9 mouse cellular contexts compared by ENCODE assay signal in the genomic region with DNA sequence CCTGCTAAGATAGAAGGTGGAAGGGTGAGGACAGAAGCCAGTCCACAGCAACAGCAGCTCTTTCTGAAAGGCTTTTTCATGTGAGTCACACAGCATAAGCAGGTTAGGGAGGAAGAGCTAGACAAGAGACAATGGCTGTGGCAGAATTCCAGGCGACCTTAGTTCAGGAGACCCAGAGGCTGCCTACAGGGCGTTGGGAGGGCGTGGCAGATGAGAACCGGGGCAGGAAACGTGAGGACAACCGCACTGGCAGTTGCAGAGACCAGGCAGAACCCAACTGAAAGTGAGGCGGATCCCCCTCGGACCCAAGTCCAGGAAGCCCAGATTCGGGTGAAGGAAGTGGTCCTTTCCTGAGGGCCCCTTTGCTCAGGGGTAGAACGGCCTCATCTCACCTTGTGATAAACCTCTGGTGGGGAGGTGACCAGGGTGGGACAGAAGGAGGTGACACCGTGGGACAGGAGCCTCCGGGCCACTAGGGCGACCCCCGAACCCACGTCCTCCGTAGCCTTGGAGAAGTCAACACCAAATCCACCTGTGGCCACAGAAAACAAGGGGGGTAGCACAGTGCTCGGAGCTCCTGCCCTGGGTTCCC. TPM values are rescaled to one million over a fixed set of nuclear protein-coding genes. Genes with fewer than 3 reads are reported as not detected.
DNase-seq lines count a peak whose midpoint lies in the region; ATAC-seq and TF ChIP-seq lines count a peak whose summit lies in the region.
"Had no signal": no experiment of that assay in that cellular context is flagged by ENCODE, and none has a peak within 500 bp of the region (broad histone marks: within the 10 kb centered on the region; RNA-seq: fewer than 3 reads in every experiment).

No protein-coding gene starts in this region.

- no peak for TF ChIP-seq EP300 in MEL (IDR thresholded peaks at IDR 0.05; ENCODE audit: low read depth in 1 of 2, low read length in 2 of 2)

- H3K27ac ChIP-seq in MEL (ENCODE audit: control insufficient read depth, low read depth, low read length) = peak overlapping the region; percentile 66
- H3K27ac ChIP-seq in forebrain, embryonic 13.5 days = 0 out of 2 replicates have a peak overlapping the region, but pooled peaks have one; percentile 80
- peak overlapping the region; percentile 70 for H3K27ac ChIP-seq in lung, embryonic 15.5 days
- peak overlapping the region; percentile 87 for H3K27ac ChIP-seq in stomach, embryonic 15.5 days

- WGBS in forebrain, embryonic 13.5 days = 28% methylated on average over 17 of the region's 17 CpGs
- 17% methylated on average over 17 of the region's 17 CpGs for WGBS in lung, embryonic 15.5 days
- WGBS in stomach, embryonic 15.5 days = 20% methylated on average over 17 of the region's 17 CpGs

- peak overlapping the region; percentile 62 to 87 for H3K4me3 ChIP-seq in MEL (ENCODE audit: control insufficient read depth in 1 of 2, insufficient read depth in 1 of 2, low read depth in 2 of 2, low read length in 2 of 2)
- peak overlapping the region; percentile 80 for H3K4me3 ChIP-seq in forebrain, embryonic 13.5 days
- peak overlapping the region; percentile 65 for H3K4me3 ChIP-seq in lung, embryonic 15.5 days
- peak overlapping the region; percentile 78 for H3K4me3 ChIP-seq in stomach, embryonic 15.5 days (replicated peaks)

- ATAC-seq in forebrain, embryonic 13.5 days = peak; percentile 25
- no peak for ATAC-seq in lung, embryonic 15.5 days (ENCODE audit: borderline replicate concordance, extremely low read depth, low FRiP score, low TSS enrichment)
- ATAC-seq in stomach, embryonic 15.5 days (ENCODE audit: insufficient read depth, low FRiP score, low read depth) = 0 out of 2 replicates have a peak, but pooled peaks have one; percentile 7

- no peak for TF ChIP-seq CTCF in MEL (IDR thresholded peaks at IDR 0.05 in 2 of 3, conservative IDR thresholded peaks at IDR 0.05 in 1 of 3; ENCODE audit: control insufficient read depth in 1 of 3, insufficient read depth in 1 of 3, low read depth in 2 of 3, low read length in 3 of 3, poor library complexity in 1 of 3, severe bottlenecking in 1 of 3)

- no peaks in the 10 kb centered on the region for H3K27me3 ChIP-seq in MEL (ENCODE audit: control insufficient read depth in 1 of 2, insufficient read depth in 2 of 2, low read length in 2 of 2)
- H3K27me3 ChIP-seq in forebrain, embryonic 13.5 days = no peaks in the 10 kb centered on the region
- H3K27me3 ChIP-seq in lung, embryonic 15.5 days = no peaks in the 10 kb centered on the region
- no peaks in the 10 kb centered on the region for H3K27me3 ChIP-seq in stomach, embryonic 15.5 days (replicated peaks)

- H3K4me1 ChIP-seq in MEL (ENCODE audit: control insufficient read depth in 1 of 2, insufficient read depth in 2 of 2, low read length in 2 of 2) = peaks cover 2 to 15% of the 10 kb centered on the region in 2 experiments; a peak in 3 of 4 replicates
- peaks cover 21% of the 10 kb centered on the region for H3K4me1 ChIP-seq in forebrain, embryonic 13.5 days
- peaks cover 21% of the 10 kb centered on the region for H3K4me1 ChIP-seq in lung, embryonic 15.5 days
- peaks cover 14% of the 10 kb centered on the region for H3K4me1 ChIP-seq in stomach, embryonic 15.5 days

- no peak for TF ChIP-seq RAD21 in MEL (IDR thresholded peaks at IDR 0.05; ENCODE audit: low read depth, low read length)

- peak overlapping the region; percentile 66 for H3K9ac ChIP-seq in MEL (ENCODE audit: control insufficient read depth, low read depth, low read length, poor library complexity, severe bottlenecking)
- peak overlapping the region; percentile 74 for H3K9ac ChIP-seq in forebrain, embryonic 13.5 days
- H3K9ac ChIP-seq in lung, embryonic 15.5 days = peak overlapping the region; percentile 77
- peak overlapping the region; percentile 83 for H3K9ac ChIP-seq in stomach, embryonic 15.5 days

- H3K79me2 ChIP-seq in MEL (ENCODE audit: control insufficient read depth, insufficient read depth, low read length, poor library complexity) = peaks cover 16% of the 10 kb centered on the region

- no peak for TF ChIP-seq POLR2A in MEL (IDR thresholded peaks at IDR 0.05; ENCODE audit: control insufficient read depth in 1 of 2, insufficient read depth in 1 of 2, low read depth in 1 of 2, low read length in 2 of 2, poor library complexity in 1 of 2)

- H3K9me3 ChIP-seq in MEL (replicated peaks; ENCODE audit: insufficient read depth, low read length) = no peaks in the 10 kb centered on the region
- no peaks in the 10 kb centered on the region for H3K9me3 ChIP-seq in forebrain, embryonic 13.5 days (replicated peaks)
- no peaks in the 10 kb centered on the region for H3K9me3 ChIP-seq in lung, embryonic 15.5 days
- H3K9me3 ChIP-seq in stomach, embryonic 15.5 days = no peaks in the 10 kb centered on the region

- H3K4me2 ChIP-seq in forebrain, embryonic 13.5 days = peak overlapping the region; percentile 84
- peak overlapping the region; percentile 95 for H3K4me2 ChIP-seq in lung, embryonic 15.5 days
- peak overlapping the region; percentile 93 for H3K4me2 ChIP-seq in stomach, embryonic 15.5 days

- peak; percentile 30 to 57 for DNase-seq in adrenal gland, postnatal 36 days
- DNase-seq in adrenal gland, postnatal 25 days = no peak
- peak; percentile 63 for DNase-seq in MEL (ENCODE audit: low read depth, low spot score)
- DNase-seq in kidney, adult 18-20 months = peak; percentile 81
- DNase-seq in frontal cortex, postnatal 25 days (ENCODE audit: low spot score in 2 of 2) = no peak

- peaks cover 4 to 10% of the 10 kb centered on the region in 2 experiments for H3K36me3 ChIP-seq in MEL (ENCODE audit: control insufficient read depth in 1 of 2, insufficient read depth in 2 of 2, low read length in 2 of 2)
- peaks cover 32% of the 10 kb centered on the region for H3K36me3 ChIP-seq in forebrain, embryonic 13.5 days (ENCODE audit: poor library complexity, severe bottlenecking)
- H3K36me3 ChIP-seq in lung, embryonic 15.5 days = peaks cover 20% of the 10 kb centered on the region
- peaks cover 10% of the 10 kb centered on the region; the same call in 1 of the 2 replicates for H3K36me3 ChIP-seq in stomach, embryonic 15.5 days

TF ChIP-seq in MEL, 35 proteins besides CTCF, POLR2A, EP300 and RAD21 (continues in another document):
- TF ChIP-seq USF1 (IDR thresholded peaks at IDR 0.05; ENCODE audit: low read depth, low read length) (0 out of 2 replicates have a peak, but pooled peaks have one; percentile 6), UBTF (IDR thresholded peaks at IDR 0.05; ENCODE audit: borderline replicate concordance, insufficient read depth, low read depth, low read length) (no peak), RCOR1 (IDR thresholded peaks at IDR 0.05; ENCODE audit: low read depth, low read length) (no peak), CHD1 (IDR thresholded peaks at IDR 0.05; ENCODE audit: low read depth, low read length) (no peak), ELF1 (IDR thresholded peaks at IDR 0.05; ENCODE audit: low read depth, low read length) (no peak)

RNA-seq across cellular contexts. Expression of gene Amdhd2, which starts 0.9 kb away (rescaled TPM):
- 10 to 100 TPM; 29.6 to 41.4 TPM for total RNA-seq in adrenal gland, postnatal 36 days (2021)
- total RNA-seq in adrenal gland, postnatal 25 days (2021) = 38.1 and 45.6 TPM in 2 replicates
- 11.4 and 15.9 TPM in 2 replicates for total RNA-seq in MEL (2012; rRNA removed)
- 10 to 100 TPM in 1 of 2 experiments, not detected in 1; 36.1 TPM for polyA plus RNA-seq in MEL (2012; ENCODE audit: insufficient read depth in 1 of 2, insufficient read length in 2 of 2, low read depth in 1 of 2, low replicate concordance in 2 of 2, missing spikeins in 1 of 2)
- 30.1 and 31.8 TPM in 2 replicates for polyA plus RNA-seq in forebrain, embryonic 13.5 days (2015; fragmentation: Nextera tagmentation; extraction: Ambion mirVana)
- 33.2 and 34.5 TPM in 2 replicates for polyA plus RNA-seq in lung, embryonic 15.5 days (2015; fragmentation: Nextera tagmentation; extraction: Ambion mirVana)
- polyA plus RNA-seq in stomach, embryonic 15.5 days (2015; fragmentation: Nextera tagmentation; extraction: Ambion mirVana) = 25.1 and 29.3 TPM in 2 replicates

RNA-seq across cellular contexts. Expression of gene Atp6v0c, which starts 6.8 kb away (rescaled TPM):
- total RNA-seq in adrenal gland, postnatal 36 days (2021) = 100 to 1,000 TPM; 434 to 448 TPM
- total RNA-seq in adrenal gland, postnatal 25 days (2021) = 412 and 427 TPM in 2 replicates
- total RNA-seq in MEL (2012; rRNA removed) = 58.4 and 59.3 TPM in 2 replicates
- polyA plus RNA-seq in MEL (2012; ENCODE audit: insufficient read depth in 1 of 2, insufficient read length in 2 of 2, low read depth in 1 of 2, low replicate concordance in 2 of 2, missing spikeins in 1 of 2) = 100 to 1,000 TPM; 125 to 515 TPM
- polyA plus RNA-seq in forebrain, embryonic 13.5 days (2015; fragmentation: Nextera tagmentation; extraction: Ambion mirVana) = 602 and 648 TPM in 2 replicates
- 447 and 455 TPM in 2 replicates for polyA plus RNA-seq in lung, embryonic 15.5 days (2015; fragmentation: Nextera tagmentation; extraction: Ambion mirVana)
- 495 and 512 TPM in 2 replicates for polyA plus RNA-seq in stomach, embryonic 15.5 days (2015; fragmentation: Nextera tagmentation; extraction: Ambion mirVana)

RNA-seq across cellular contexts. Expression of gene Pdpk1, which starts 12.0 kb away (rescaled TPM):
- 10 to 100 TPM; 55.5 to 59.7 TPM for total RNA-seq in adrenal gland, postnatal 36 days (2021)
- 52.0 and 57.2 TPM in 2 replicates for total RNA-seq in adrenal gland, postnatal 25 days (2021)
- total RNA-seq in MEL (2012; rRNA removed) = 19.0 and 19.3 TPM in 2 replicates
- polyA plus RNA-seq in MEL (2012; ENCODE audit: insufficient read depth in 1 of 2, insufficient read length in 2 of 2, low read depth in 1 of 2, low replicate concordance in 2 of 2, missing spikeins in 1 of 2) = 10 to 100 TPM; 18.3 to 26.9 TPM
- 49.7 and 54.1 TPM in 2 replicates for polyA plus RNA-seq in forebrain, embryonic 13.5 days (2015; fragmentation: Nextera tagmentation; extraction: Ambion mirVana)
- polyA plus RNA-seq in lung, embryonic 15.5 days (2015; fragmentation: Nextera tagmentation; extraction: Ambion mirVana) = 30.3 and 34.5 TPM in 2 replicates
- 36.1 and 38.9 TPM in 2 replicates for polyA plus RNA-seq in stomach, embryonic 15.5 days (2015; fragmentation: Nextera tagmentation; extraction: Ambion mirVana)

RNA-seq across cellular contexts. Expression of gene Tbc1d24, which starts 42.7 kb away (rescaled TPM):
- 10 to 100 TPM; 10.9 to 18.8 TPM for total RNA-seq in adrenal gland, postnatal 36 days (2021)
- 13.8 and 22.4 TPM in 2 replicates for total RNA-seq in adrenal gland, postnatal 25 days (2021)
- total RNA-seq in MEL (2012; rRNA removed) = 21.8 and 24.3 TPM in 2 replicates
- polyA plus RNA-seq in MEL (2012; ENCODE audit: insufficient read depth in 1 of 2, insufficient read length in 2 of 2, low read depth in 1 of 2, low replicate concordance in 2 of 2, missing spikeins in 1 of 2) = 10 to 100 TPM; 27.3 to 34.2 TPM
- polyA plus RNA-seq in forebrain, embryonic 13.5 days (2015; fragmentation: Nextera tagmentation; extraction: Ambion mirVana) = 10.6 and 12.2 TPM in 2 replicates
- 4.7 and 5.4 TPM in 2 replicates for polyA plus RNA-seq in lung, embryonic 15.5 days (2015; fragmentation: Nextera tagmentation; extraction: Ambion mirVana)
- 5.0 and 6.3 TPM in 2 replicates for polyA plus RNA-seq in stomach, embryonic 15.5 days (2015; fragmentation: Nextera tagmentation; extraction: Ambion mirVana)

RNA-seq across cellular contexts. Expression of gene Ntn3, which starts 46.7 kb away (rescaled TPM):
- 1 to 10 TPM; 1.5 to 2.9 TPM for total RNA-seq in adrenal gland, postnatal 36 days (2021)
- total RNA-seq in adrenal gland, postnatal 25 days (2021) = 2.0 and 2.5 TPM in 2 replicates
- 1.7 and 2.7 TPM in 2 replicates for total RNA-seq in MEL (2012; rRNA removed)
- polyA plus RNA-seq in MEL (2012; ENCODE audit: insufficient read depth in 1 of 2, insufficient read length in 2 of 2, low read depth in 1 of 2, low replicate concordance in 2 of 2, missing spikeins in 1 of 2) = 1 to 10 TPM in 1 of 2 experiments, not detected in 1; 2.5 TPM
- polyA plus RNA-seq in forebrain, embryonic 13.5 days (2015; fragmentation: Nextera tagmentation; extraction: Ambion mirVana) = 2.4 and 2.9 TPM in 2 replicates
- polyA plus RNA-seq in lung, embryonic 15.5 days (2015; fragmentation: Nextera tagmentation; extraction: Ambion mirVana) = 6.1 and 6.7 TPM in 2 replicates
- 8.1 and 8.5 TPM in 2 replicates for polyA plus RNA-seq in stomach, embryonic 15.5 days (2015; fragmentation: Nextera tagmentation; extraction: Ambion mirVana)
- total RNA-seq: neutrophil, adult 5-6 weeks had no signal

Comparison
In these comparisons a context has a peak if more than half of its experiments do, and no peak if none do; other contexts are left out.
1. DNase-seq: peak in adrenal gland, postnatal 36 days (2 of 2), MEL (single experiment) and kidney, adult 18-20 months (single experiment); none in adrenal gland, postnatal 25 days (single experiment) and frontal cortex, postnatal 25 days (0 of 2).
2. Peak in every context shown above with its lines, with median percentiles within 50 percentile points of each other: H3K27ac ChIP-seq, H3K4me3 ChIP-seq, H3K9ac ChIP-seq and H3K4me2 ChIP-seq.